ENCODE assay signal across 14 mouse cellular contexts in the genomic region with DNA sequence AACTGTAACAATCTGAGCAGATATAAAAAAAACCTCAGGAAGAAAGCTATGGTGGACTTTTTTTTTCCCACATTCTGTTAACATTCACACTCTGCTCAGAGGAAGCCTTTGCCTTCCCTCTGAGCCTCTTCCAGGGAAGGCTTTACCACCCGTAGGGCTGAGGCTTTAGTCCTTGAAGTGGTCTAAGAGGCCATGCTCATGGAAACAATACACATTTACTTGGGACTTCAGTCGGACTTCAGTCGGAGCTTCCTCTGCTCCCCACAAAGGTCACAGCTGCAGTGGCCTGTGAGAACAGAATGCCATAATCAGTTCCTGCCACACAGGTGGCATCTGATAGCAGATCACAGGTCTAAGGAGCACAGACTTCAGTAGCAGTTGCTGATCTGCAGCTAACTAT.
"Had no signal": no experiment of that assay in that cellular context is flagged by ENCODE, and none has a peak within 500 bp of the region (broad histone marks: within the 10 kb centered on the region; RNA-seq: fewer than 3 reads in every experiment).

No protein-coding gene starts in this region.

- H3K27me3 ChIP-seq: neural tube, embryonic 15.5 days had no signal

- H3K4me3 ChIP-seq: limb, embryonic 13.5 days; midbrain, embryonic 10.5 days; myocyte; neural tube, embryonic 15.5 days had no signal

- H3K27ac ChIP-seq: limb, embryonic 13.5 days; liver, embryonic 14.5 days; midbrain, embryonic 10.5 days; neural tube, embryonic 15.5 days had no signal

- H3K9ac ChIP-seq: limb, embryonic 13.5 days; liver, embryonic 14.5 days; neural tube, embryonic 15.5 days had no signal

- H3K36me3 ChIP-seq: limb, embryonic 13.5 days; midbrain, embryonic 10.5 days; neural tube, embryonic 15.5 days had no signal

- DNase-seq: layer of hippocampus, postnatal 36 days; left cerebral cortex, postnatal 4 days; lung, adult 18-20 months; lung, postnatal 10 days; lung, postnatal 4 days; midbrain, embryonic 14.5 days; right cerebral cortex, adult 18-20 months; right cerebral cortex, postnatal 25 days; thymus, postnatal 36 days had no signal

- H3K4me2 ChIP-seq: limb, embryonic 13.5 days; neural tube, embryonic 15.5 days had no signal

- H3K9me3 ChIP-seq: neural tube, embryonic 15.5 days had no signal
